Mouse (Mus musculus) cortical plate, adult 2 months (tissue): Measurements from ENCODE around the gene Gm19426.

Experiments
- CTCF ChIP-seq: fragments of 200-500 bp; IDR thresholded peaks from 2 replicates; pipeline ENCODE4 v1.5.1; 2011; ENCODE audit warnings: mild to moderate bottlenecking, control low read depth, low read length; ENCODE audit not compliant: insufficient read depth; ENCODE audit errors: extremely low read depth
- POLR2A ChIP-seq: fragments of 200-500 bp; IDR thresholded peaks from 2 replicates; pipeline ENCODE4 v1.6.1; 2011; ENCODE audit warnings: mild to moderate bottlenecking, low read length, control low read depth; ENCODE audit not compliant: insufficient read depth; ENCODE audit errors: extremely low read depth

GRCm38 (mm10) chr2:84714811-84715561, 28.5 kb downstream of the Gm19426 start, which contains the start of gene Zdhhc5:
- no peak for TF ChIP-seq CTCF
- TF ChIP-seq POLR2A = peak; percentile 85
